Mouse (Mus musculus) heart, adult 2 months (tissue): ENCODE measurements at regions not wholly inside any gene's neighbourhood (a gene's known extent, or its start where the extent isn't known, plus 50 kb on each side); places are given as distances from the start of the nearest gene placed in this dataset.

ENCODE experiments used
- DNase-seq, 2 experiments: peaks; one replicate each; pipeline ENCODE4 v3.0.0; 2021
- H3K27ac ChIP-seq: fragments of 200-600 bp; 2 replicates; pipeline ENCODE4 v1.8.1; 2022
- H3K27me3 ChIP-seq: fragments of 200-500 bp; 2 replicates; pipeline ENCODE4 v1.6.1; 2012; ENCODE audit warnings: mild to moderate bottlenecking, low read length, inconsistent platforms, mixed read lengths; ENCODE audit not compliant: control insufficient read depth, insufficient read depth
- H3K36me3 ChIP-seq: fragments of 200-500 bp; 2 replicates; pipeline ENCODE4 v1.6.1; 2012; ENCODE audit warnings: low read length, inconsistent platforms; ENCODE audit not compliant: control insufficient read depth, insufficient read depth
- H3K4me1 ChIP-seq: fragments of 200-500 bp; 2 replicates; pipeline ENCODE4 v1.6.1; 2011; ENCODE audit warnings: low read length; ENCODE audit not compliant: control insufficient read depth, insufficient read depth
- H3K4me3 ChIP-seq: fragments of 200-600 bp; 2 replicates; pipeline ENCODE4 v1.8.1; 2022
- H3K79me2 ChIP-seq: fragments of 200-500 bp; replicated peaks from 2 replicates; pipeline ENCODE4 v1.6.1; 2012; ENCODE audit warnings: mild to moderate bottlenecking, inconsistent platforms, low read length, moderate library complexity, mixed read lengths; ENCODE audit not compliant: control insufficient read depth, insufficient read depth
- H3K9ac ChIP-seq: fragments of 200-500 bp; 2 replicates; pipeline ENCODE4 v1.6.1; 2012; ENCODE audit warnings: low read depth, mild to moderate bottlenecking, control low read depth, inconsistent platforms, low read length, mixed read lengths
- CTCF ChIP-seq: fragments of 200-600 bp; IDR thresholded peaks from 2 replicates; pipeline ENCODE4 v1.8.1; 2022; ENCODE audit warnings: antibody characterized with exemption, mild to moderate bottlenecking, moderate library complexity
- EP300 ChIP-seq: fragments of 200-500 bp; IDR thresholded peaks from 2 replicates; pipeline ENCODE4 v1.6.1; 2011; ENCODE audit warnings: low read depth, low read length, control low read depth; ENCODE audit not compliant: insufficient read depth
- POLR2A ChIP-seq: fragments of 200-500 bp; IDR thresholded peaks from 2 replicates; pipeline ENCODE4 v1.6.1; 2011; ENCODE audit warnings: mild to moderate bottlenecking, low read depth, low read length, control low read depth; ENCODE audit not compliant: insufficient read depth
- WGBS: fragments of 180-500 bp; shearing (Covaris S2); methylation state at CpG from one replicate; pipeline ENCODE4 v1.1.7; 2018; 5-methylcytosine and 5-hydroxymethylcytosine counted together
- intact Hi-C: fragments of 180-260 bp; cut with DNase I; formaldehyde crosslinking; loops from one replicate; pipeline ENCODE4 v1.15.1; 2025

DNA sequence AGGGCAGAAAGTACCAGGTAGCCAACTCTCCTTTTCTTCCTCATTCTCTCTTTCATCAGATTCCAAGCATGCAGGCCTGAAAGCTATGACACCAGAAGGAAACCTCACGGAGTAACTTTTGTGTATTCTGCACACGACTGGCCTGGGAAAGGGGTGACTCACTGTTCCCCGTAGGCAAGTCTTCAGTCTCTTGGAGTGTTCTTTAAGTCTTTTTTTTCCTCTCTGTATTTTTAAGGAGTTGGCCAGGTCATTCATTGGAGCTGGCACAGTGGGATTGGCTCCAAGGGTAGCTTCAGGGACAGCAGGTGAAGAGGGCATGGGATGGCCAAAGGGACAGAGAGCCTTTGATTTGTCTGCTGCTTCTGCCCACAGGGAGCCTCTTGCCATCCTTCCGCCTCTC lies 163.3 kb upstream of the Bmper start:
- intact Hi-C loops = no loop called here
- no peaks in the 10 kb centered on the region; the same call in 1 of the 2 replicates for H3K4me1 ChIP-seq
- TF ChIP-seq POLR2A (no peak), CTCF (no peak), EP300 (no peak)
- no peak overlapping the region for H3K4me3 ChIP-seq
- H3K9ac ChIP-seq = no peak overlapping the region
- WGBS = 68% methylated on average over 4 of the region's 4 CpGs
- no peaks in the 10 kb centered on the region for H3K36me3 ChIP-seq
- H3K79me2 ChIP-seq = no peaks in the 10 kb centered on the region
- H3K27me3 ChIP-seq = no peaks in the 10 kb centered on the region
- H3K27ac ChIP-seq = no peak overlapping the region
- DNase-seq = no peak

DNA sequence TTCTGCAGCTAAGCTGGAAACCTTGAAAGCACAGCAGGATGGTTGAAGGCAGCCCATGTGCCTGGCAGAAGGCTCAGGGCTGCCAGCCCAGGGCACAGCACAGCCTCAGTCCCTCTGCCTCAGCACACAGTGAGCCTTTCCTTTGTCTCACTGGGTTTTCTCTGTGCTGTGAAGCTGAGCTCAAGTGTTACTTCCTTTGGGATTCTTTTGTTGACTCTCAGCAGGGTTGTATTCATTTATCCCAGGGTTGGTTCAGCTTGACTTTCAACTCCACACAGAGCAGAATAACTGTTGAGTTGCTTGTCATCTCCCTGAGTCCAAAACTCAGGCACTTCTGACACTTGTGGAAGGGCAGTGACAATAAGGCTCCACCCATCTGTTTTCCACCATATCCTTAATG lies 162.3 kb upstream of the Bmper start:
- DNase-seq = no peak
- Histone ChIP-seq H3K36me3 (no peaks in the 10 kb centered on the region), H3K4me1 (no peaks in the 10 kb centered on the region; the same call in 1 of the 2 replicates), H3K79me2 (no peaks in the 10 kb centered on the region), H3K27ac (no peak overlapping the region), H3K27me3 (no peaks in the 10 kb centered on the region), H3K4me3 (no peak overlapping the region), H3K9ac (no peak overlapping the region)
- intact Hi-C loops = no loop called here
- TF ChIP-seq POLR2A = no peak
- TF ChIP-seq CTCF = no peak
- TF ChIP-seq EP300 = no peak

DNA sequence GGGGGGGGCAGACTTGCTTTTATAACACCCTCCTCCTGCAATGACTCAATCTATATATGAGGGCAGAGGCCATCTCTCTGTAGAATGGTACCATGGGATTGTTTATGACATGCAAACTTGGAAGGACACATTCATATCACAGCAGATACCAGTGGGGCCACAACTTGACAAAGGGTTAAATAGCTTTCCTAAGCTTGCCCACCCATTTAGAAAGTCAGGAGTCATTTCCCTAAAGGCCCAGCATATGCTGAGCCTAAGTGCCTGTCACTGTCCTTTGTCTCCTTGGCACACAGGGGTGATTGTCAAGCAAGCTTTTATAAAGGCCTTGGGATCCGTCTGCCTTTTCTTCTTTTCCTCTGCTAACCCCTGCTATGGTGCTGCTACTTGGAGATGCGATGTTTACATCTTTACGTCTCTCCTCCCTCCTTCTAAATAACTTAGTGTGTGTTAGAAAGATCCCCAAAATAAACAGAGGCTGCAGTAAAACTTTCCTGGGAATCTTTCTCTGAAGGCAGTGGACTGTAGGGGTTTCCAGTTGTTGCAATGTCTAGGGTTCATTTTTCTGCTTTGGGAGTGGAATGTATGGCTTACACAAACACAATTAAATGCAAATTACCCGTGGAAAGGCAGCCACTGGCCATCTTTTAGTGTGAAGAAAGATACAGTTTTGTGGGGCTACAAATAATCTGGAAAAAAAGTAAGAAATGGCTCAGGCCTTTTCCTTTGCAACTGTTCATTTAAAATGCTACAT lies 161.5 kb upstream of the Bmper start:
- Histone ChIP-seq H3K27ac (no peak overlapping the region), H3K9ac (no peak overlapping the region), H3K79me2 (no peaks in the 10 kb centered on the region), H3K4me1 (no peaks in the 10 kb centered on the region; the same call in 1 of the 2 replicates), H3K36me3 (no peaks in the 10 kb centered on the region), H3K4me3 (no peak overlapping the region), H3K27me3 (no peaks in the 10 kb centered on the region)
- intact Hi-C loops = no loop called here
- DNase-seq = no peak
- TF ChIP-seq CTCF (no peak), POLR2A (no peak), EP300 (no peak)
- 84% methylated on average over 4 of the region's 4 CpGs for WGBS

DNA sequence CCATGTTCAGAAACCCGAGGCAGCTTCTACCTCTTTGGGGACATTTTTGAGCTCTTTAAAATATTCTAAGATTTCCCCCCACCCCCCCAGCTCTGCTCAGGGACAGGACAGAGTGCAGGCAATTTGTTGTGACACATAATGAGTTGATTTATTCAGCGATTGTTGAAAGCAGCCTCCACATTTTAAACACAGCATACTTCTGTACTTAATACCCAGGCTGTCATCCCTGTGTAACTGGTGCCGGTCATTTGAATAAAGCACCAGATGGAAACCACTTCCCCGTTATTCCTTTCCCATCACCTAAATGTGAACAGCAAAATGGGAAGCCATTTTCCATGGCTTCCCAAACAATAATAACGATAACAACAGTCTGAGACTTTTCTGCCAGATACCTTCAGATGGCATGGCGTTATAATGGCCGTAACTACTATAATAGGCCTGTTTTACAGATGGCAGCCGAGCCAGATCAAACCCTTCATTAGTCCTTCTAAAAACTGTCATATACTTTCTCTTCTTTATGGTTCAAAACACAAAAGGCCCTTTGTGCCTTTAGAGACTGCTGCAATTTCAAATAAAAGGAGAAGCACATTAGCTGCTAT lies 160.7 kb upstream of the Bmper start:
- DNase-seq = no peak
- Histone ChIP-seq H3K4me3 (no peak overlapping the region), H3K9ac (no peak overlapping the region), H3K4me1 (no peaks in the 10 kb centered on the region; the same call in 1 of the 2 replicates), H3K36me3 (no peaks in the 10 kb centered on the region), H3K79me2 (no peaks in the 10 kb centered on the region), H3K27ac (no peak overlapping the region), H3K27me3 (no peaks in the 10 kb centered on the region)
- 87% methylated on average over 8 of the region's 8 CpGs for WGBS
- TF ChIP-seq POLR2A (no peak), CTCF (no peak), EP300 (no peak)
- intact Hi-C loops = no loop called here

DNA sequence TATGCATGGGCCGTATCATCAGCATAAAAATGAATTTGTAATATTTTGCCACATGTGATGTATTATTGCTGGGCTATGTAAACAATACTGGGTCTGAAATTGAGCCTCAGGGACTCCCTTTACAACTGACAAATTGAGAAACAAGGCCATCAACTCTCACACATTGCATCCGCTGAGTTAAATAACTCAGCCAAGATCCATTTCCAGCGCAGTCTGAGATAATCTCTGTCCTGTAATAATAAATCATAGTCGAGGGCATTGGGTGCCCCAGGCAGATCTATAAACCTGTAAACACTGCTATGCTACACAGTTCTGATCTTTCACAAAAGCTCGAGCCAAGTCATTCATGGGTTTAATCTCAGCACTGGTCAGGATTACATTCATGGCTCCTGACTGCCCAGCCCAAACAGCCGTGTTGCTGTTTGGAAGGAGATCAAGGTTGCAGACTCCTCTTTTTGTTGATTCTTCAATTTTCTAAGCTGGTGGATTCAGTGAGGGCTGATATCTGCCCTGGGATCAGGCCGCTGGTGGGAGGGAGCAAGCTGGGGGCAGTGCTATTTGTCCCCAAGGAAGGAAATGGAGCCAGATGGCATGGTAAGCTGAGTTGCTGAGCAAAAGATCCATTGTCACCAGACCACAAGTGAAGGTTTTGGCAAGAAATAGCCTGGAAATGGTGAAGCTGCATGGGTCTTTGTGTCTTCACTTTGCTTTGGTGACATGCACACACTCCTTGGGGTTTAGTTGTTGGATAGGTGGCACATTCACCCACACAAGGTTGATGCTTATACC lies 160.0 kb upstream of the Bmper start:
- Histone ChIP-seq H3K27me3 (no peaks in the 10 kb centered on the region), H3K9ac (no peak overlapping the region), H3K36me3 (no peaks in the 10 kb centered on the region), H3K4me1 (no peaks in the 10 kb centered on the region; the same call in 1 of the 2 replicates), H3K27ac (no peak overlapping the region), H3K4me3 (no peak overlapping the region), H3K79me2 (no peaks in the 10 kb centered on the region)
- DNase-seq = no peak
- intact Hi-C loops = no loop called here
- TF ChIP-seq CTCF = no peak
- no peak for TF ChIP-seq EP300
- TF ChIP-seq POLR2A = no peak
- 58% methylated on average over 7 of the region's 7 CpGs for WGBS

DNA sequence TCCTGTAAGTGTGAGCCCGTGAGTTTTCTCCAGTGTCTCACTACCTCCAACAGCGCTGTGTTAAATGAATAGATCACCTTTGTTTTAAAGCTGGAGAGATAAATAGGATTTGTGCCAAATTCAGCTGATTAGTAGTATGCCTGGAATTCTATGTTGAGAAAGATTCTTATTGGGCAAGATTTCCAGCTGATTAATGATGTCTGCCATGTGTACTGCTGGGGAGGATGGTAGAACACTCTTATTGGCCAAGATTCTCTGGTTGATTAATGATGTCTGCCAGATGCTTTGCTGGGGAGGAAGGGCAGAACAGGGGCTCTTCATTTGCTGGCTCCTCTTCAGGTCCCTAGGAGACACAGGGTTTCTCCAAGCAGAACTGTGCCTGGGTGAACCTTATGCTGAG lies 158.9 kb upstream of the Bmper start:
- no peaks in the 10 kb centered on the region for H3K36me3 ChIP-seq
- H3K27me3 ChIP-seq = no peaks in the 10 kb centered on the region
- no peaks in the 10 kb centered on the region for H3K79me2 ChIP-seq
- no peak overlapping the region for H3K9ac ChIP-seq
- no peak overlapping the region for H3K4me3 ChIP-seq
- no peak for TF ChIP-seq EP300
- TF ChIP-seq POLR2A = no peak
- DNase-seq = no peak
- no peak overlapping the region for H3K27ac ChIP-seq
- no peaks in the 10 kb centered on the region; the same call in 1 of the 2 replicates for H3K4me1 ChIP-seq
- WGBS = 92% methylated on average over 2 of the region's 2 CpGs
- intact Hi-C loops = no loop called here
